Mouse (Mus musculus): ENCODE results near the gene Bicc1.

Gene Bicc1

GRCm38 (mm10) chr10:71060269-71060668 is 99.2 kb downstream of the Bicc1 start:
- no peak for DNase-seq (ENCODE audit: inconsistent age in 2 of 2, low spot score in 1 of 2)

DNA sequence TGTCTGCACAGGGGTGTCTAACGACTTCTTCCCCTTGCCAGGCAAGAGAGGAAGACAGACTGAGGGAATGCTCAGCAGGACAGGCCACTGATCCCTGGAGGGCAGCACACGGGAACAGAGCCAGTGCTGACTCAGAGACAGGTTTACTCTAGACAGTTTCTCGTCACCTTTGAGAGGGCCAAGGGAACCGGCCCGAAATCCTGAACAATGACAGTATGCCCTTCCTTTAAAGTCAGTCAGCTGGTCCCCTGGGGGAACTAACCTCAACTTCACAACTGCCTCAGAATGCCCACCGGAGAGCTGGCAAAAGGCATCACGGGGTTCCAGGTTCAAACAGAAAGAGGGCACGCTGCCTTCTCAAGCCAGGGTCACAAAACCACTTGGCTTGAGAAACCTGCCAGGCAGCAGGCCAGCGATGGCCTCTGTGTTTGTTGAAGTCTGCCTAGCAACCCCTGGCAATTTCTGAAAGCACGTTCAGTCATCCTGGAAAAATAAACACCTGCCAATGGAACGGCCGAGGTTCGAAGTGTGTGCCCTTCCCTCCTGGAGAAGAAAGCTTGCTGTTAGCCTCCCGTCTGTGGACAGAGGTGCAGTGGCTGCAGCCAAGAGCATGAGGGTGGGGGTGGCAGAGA is 100.8 kb downstream of the Bicc1 start:
- peak; percentile 55 to 86 for DNase-seq (ENCODE audit: inconsistent age in 2 of 2, low spot score in 1 of 2)

- DNase-seq (ENCODE audit: inconsistent age in 2 of 2, low spot score in 1 of 2) = peak in 1 of 2 experiments; percentile 28
Measured at GRCm38 (mm10) chr10:71058070-71058469, 101.4 kb downstream of the Bicc1 start.

DNA sequence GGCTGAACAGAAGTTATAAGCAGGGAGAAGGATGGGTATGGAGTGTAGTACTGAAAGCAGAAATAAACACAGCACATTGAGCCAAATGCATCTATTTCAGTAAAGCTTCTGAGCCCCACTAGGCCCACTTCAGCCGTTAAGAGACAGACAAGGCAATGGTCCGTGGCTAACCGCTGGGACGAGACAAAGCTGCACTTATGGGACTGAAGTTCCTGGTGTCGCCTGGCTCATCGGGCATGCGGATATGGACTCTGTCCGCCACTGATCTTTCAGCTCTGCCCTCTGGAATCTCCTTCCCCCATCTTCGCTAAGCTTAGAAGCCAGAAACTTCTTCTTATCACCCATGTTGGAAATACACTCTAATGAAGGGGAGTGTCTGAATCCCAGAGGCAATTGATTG is 106.8 kb downstream of the Bicc1 start:
- DNase-seq (ENCODE audit: inconsistent age in 2 of 2, low spot score in 1 of 2) = no peak

DNA sequence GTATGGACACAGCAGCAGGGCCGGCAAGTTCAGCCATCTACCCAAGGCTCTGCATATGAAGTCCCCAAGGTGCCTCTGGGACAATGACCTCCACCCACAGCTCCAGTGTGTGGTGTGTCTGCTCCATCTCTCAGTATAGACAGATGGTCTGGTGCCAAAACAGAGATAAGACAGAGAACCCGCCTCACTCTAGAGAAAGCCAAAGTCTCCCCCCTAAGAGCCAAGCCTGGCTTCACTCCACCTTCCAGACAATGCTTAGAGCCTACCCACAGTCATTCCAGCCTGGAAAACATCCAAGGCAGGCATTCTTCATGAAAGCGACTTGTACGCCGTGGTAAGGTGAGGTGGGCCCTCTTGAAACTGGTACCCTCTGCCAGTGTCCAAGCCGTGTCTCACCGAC is 107.3 kb downstream of the Bicc1 start:
- no peak for DNase-seq (ENCODE audit: inconsistent age in 2 of 2, low spot score in 1 of 2)

GRCm38 (mm10) chr10:71050722-71051333 is 108.7 kb downstream of the Bicc1 start:
- no peak for DNase-seq (ENCODE audit: inconsistent age in 2 of 2, low spot score in 1 of 2)

DNA sequence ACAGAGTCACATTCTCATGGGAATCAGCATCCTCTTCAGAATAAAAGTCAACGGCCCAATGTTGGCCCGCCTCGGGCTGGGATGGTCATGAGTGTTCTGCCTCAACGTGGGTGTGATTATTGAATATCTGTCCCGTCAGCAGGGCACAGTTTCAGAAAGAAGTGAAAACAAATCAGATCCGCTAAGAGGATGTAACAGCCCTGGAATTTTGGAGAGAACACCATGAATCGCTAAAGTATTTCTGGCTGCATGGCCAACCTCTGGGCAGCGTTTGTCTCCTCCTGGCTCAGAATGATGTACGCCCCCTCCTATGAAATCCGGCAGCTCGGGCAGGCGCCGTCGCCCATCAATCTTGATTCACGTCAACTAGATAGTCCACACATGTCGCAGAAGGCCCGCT is 110.2 kb downstream of the Bicc1 start:
- DNase-seq (ENCODE audit: inconsistent age in 2 of 2, low spot score in 1 of 2) = peak; percentile 37 to 64

GRCm38 (mm10) chr10:71044410-71044809 is 115.1 kb downstream of the Bicc1 start:
- DNase-seq (ENCODE audit: inconsistent age in 2 of 2, low spot score in 1 of 2) = no peak

GRCm38 (mm10) chr10:71041874-71042273 is 117.6 kb downstream of the Bicc1 start:
- no peak for DNase-seq (ENCODE audit: inconsistent age in 2 of 2, low spot score in 1 of 2)

DNA sequence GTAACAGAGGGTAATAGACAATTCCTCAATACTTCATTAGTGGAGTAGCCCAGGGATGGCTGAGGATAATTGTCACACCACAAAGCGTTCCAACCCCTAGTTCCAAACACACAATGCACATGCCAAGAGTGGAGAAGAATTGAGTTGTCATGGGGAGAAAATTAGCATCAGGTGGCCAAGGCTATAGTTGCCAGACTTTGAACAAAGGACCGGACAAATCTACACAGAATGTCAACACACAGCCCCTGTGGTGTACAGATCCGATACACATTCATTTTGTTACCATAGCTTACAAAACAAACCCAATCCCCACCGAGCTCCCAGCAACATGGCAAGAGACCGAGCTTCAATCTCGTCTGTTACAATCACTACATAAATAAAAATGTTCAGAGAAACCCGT is 123.0 kb downstream of the Bicc1 start:
- no peak for DNase-seq (ENCODE audit: inconsistent age in 2 of 2, low spot score in 1 of 2)

DNA sequence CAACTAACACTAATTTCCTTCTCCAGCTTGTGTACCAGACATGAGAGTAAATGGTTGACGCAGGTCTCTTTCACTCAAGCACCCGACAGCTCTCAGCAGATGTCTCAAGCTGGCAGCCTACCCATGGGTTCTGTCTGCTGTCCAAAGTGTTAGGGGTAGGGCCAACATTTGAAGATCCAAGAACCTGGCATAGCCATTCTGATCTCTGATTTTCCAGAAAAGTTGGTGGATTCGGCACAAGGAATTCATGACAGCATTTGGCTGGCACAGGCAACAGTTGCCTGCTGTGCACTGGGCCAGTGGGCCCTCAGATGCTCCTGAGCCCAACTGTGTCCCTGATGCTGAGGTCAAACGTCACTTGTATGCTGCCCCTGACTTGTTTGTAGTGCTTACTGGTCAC is 130.5 kb downstream of the Bicc1 start:
- no peak for DNase-seq (ENCODE audit: inconsistent age in 2 of 2, low spot score in 1 of 2)

GRCm38 (mm10) chr10:71028066-71028844 is 131.2 kb downstream of the Bicc1 start:
- no peak for DNase-seq (ENCODE audit: inconsistent age in 2 of 2, low spot score in 1 of 2)

- no peak for DNase-seq (ENCODE audit: inconsistent age in 2 of 2, low spot score in 1 of 2)
Measured at GRCm38 (mm10) chr10:71025131-71025894, 134.2 kb downstream of the Bicc1 start.

- DNase-seq (ENCODE audit: inconsistent age in 2 of 2, low spot score in 1 of 2) = no peak
Measured at GRCm38 (mm10) chr10:71024681-71025080, 134.8 kb downstream of the Bicc1 start.

- no peak for DNase-seq (ENCODE audit: inconsistent age in 2 of 2, low spot score in 1 of 2)
Measured at GRCm38 (mm10) chr10:71023471-71023870, 136.0 kb downstream of the Bicc1 start.

DNA sequence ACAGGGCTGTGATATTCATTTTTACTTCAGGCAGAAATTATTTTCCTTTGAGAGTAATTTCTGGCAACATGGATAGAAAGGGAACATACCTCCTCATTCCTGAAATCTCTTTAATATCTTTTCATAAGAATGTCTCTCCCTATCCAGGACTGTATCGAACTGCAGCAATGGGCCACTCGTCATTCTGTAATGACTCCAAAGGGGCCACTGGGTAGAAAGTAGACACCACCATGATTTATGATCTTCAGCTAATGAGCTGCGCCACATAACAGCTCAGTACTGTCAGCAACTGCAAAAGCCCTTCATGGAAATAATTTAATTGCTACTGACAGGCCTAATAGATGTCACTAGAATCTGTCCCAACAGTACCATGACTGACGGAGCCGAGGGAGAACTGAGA is 139.0 kb downstream of the Bicc1 start:
- DNase-seq (ENCODE audit: inconsistent age in 2 of 2, low spot score in 1 of 2) = no peak

DNA sequence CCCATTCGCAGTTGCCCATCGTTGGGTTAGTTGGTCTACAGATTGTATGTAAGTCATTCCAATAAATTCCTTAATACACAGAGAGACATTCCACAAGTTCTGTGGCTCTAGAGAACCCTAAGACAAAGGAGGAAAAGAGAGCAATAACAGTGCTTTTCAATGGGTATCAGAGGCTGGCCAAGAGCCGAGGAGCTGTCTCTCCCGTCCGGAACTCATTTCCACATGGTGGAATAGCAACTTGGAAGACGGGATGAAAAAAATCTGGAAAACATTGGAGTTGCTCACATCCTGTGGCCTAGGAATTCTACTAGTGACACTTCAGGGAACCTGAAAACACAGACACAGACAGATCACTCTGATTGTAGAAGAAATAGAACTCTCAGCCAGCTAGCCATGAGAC is 139.7 kb downstream of the Bicc1 start:
- no peak for DNase-seq (ENCODE audit: inconsistent age in 2 of 2, low spot score in 1 of 2)

DNA sequence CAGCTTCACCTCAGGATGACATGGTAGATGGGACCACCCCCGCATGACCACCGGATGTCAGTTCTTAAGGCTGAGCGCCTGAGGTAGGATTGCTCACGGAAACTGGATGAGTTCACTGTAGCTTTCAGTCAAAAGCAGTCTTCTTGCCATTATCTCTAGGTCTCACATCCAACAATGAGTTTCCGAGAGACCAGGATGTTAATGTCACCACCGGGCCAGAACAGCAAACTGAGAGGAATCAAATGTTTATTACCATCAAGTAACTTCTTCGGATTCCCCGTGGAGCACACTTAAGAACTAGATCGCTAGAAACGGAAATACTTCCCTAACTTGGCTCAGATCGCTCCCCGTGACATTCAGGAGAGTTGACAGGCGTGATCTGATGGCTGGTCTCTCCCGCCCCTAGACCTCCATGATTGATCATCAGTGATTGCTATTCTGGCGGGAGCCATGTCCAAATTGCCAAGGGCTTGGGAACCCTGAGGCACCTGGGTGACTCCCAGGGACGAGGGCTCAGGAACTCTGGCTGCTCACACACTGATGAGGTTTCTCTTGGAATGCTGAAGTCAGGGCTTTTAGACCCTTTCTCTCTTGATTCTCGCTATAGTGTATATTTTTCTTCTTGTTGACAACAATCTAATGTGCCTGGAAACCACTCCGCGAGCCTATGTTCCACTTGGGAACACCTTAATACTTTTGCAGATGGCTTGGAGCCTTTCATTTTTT is 149.6 kb downstream of the Bicc1 start:
- DNase-seq (ENCODE audit: inconsistent age in 2 of 2, low spot score in 1 of 2) = peak in 1 of 2 experiments; percentile 15

GRCm38 (mm10) chr10:71008721-71009120 is 150.8 kb downstream of the Bicc1 start:
- DNase-seq (ENCODE audit: inconsistent age in 2 of 2, low spot score in 1 of 2) = no peak

GRCm38 (mm10) chr10:71007956-71008355 is 151.5 kb downstream of the Bicc1 start:
- peak in 1 of 2 experiments; percentile 57 for DNase-seq (ENCODE audit: inconsistent age in 2 of 2, low spot score in 1 of 2)

DNA sequence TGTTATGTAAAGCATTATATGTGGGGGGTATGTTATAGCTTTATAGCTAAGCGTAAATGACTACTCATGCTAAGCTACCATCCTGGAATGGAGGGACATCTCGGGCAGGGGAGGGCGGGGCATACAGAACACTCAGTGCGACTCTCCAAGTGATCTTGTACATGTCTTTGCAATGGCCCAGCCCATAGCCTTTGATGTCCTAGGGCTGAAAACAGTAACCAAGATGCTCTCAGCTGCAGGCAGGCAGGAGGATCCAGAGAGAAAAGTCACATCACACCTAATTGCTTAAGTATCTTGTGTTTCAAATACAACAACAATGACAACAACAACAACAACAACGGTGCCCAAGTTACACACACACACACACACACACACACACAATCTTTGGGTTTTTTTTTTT is 152.0 kb downstream of the Bicc1 start:
- DNase-seq (ENCODE audit: inconsistent age in 2 of 2, low spot score in 1 of 2) = peak in 1 of 2 experiments; percentile 19
